Mouse (Mus musculus) limb, embryonic 12.5 days (tissue): ENCODE data around the gene Cacnb4. TPM values are rescaled to one million over a fixed set of nuclear protein-coding genes. Genes with fewer than 3 reads are reported as not detected.

Experiments used
- ATAC-seq: fragments of 200-750 bp; cut with Nextera tagmentation; 2 replicates; pipeline ENCODE4 v1.8.0; 2017; ENCODE audit warnings: low read depth, moderate TSS enrichment; ENCODE audit not compliant: insufficient number of reproducible peaks, insufficient read depth, low FRiP score, low TSS enrichment
- H3K27ac ChIP-seq: fragments of 300-500 bp; sonication (generic); 2 replicates; pipeline ENCODE4 v1.5.1; 2016; ENCODE audit warnings: mild to moderate bottlenecking, moderate library complexity
- H3K27me3 ChIP-seq: fragments of 300-500 bp; sonication (generic); 2 replicates; pipeline ENCODE4 v1.6.1; 2016; ENCODE audit warnings: mild to moderate bottlenecking, moderate library complexity
- H3K36me3 ChIP-seq: fragments of 300-500 bp; sonication (generic); 2 replicates; pipeline ENCODE4 v1.6.1; 2016; ENCODE audit warnings: mild to moderate bottlenecking, moderate library complexity
- H3K4me1 ChIP-seq: fragments of 300-500 bp; sonication (generic); replicated peaks from 2 replicates; pipeline ENCODE4 v1.6.1; 2016
- H3K4me2 ChIP-seq: fragments of 300-500 bp; sonication (generic); 2 replicates; pipeline ENCODE4 v1.6.1; 2016; ENCODE audit warnings: mild to moderate bottlenecking, moderate library complexity
- H3K4me3 ChIP-seq: fragments of 300-500 bp; sonication (generic); replicated peaks from 2 replicates; pipeline ENCODE4 v1.5.1; 2016; ENCODE audit warnings: mild to moderate bottlenecking
- H3K9ac ChIP-seq: fragments of 300-500 bp; sonication (generic); replicated peaks from 2 replicates; pipeline ENCODE4 v1.6.1; 2016; ENCODE audit warnings: mild to moderate bottlenecking, moderate library complexity
- H3K9me3 ChIP-seq: fragments of 300-500 bp; sonication (generic); 2 replicates; pipeline ENCODE4 v1.6.1; 2016; ENCODE audit warnings: mild to moderate bottlenecking, moderate library complexity
- WGBS: fragments of 180-500 bp; shearing (Covaris S2); methylation state at CpG from one replicate; pipeline ENCODE4 v1.1.7; 2016; 5-methylcytosine and 5-hydroxymethylcytosine counted together
- polyA plus RNA-seq: library from polyadenylated mRNA; unstranded; fragments of >200 nt; fragmentation: Nextera tagmentation; extraction: Ambion mirVana; gene quantifications from 2 replicates; pipeline ENCODE4 v1.2.1, GENCODE M21; 2016

Gene Cacnb4
- polyA plus RNA-seq, 1 experiment from 2014 or later = 0.88 TPM

DNA sequence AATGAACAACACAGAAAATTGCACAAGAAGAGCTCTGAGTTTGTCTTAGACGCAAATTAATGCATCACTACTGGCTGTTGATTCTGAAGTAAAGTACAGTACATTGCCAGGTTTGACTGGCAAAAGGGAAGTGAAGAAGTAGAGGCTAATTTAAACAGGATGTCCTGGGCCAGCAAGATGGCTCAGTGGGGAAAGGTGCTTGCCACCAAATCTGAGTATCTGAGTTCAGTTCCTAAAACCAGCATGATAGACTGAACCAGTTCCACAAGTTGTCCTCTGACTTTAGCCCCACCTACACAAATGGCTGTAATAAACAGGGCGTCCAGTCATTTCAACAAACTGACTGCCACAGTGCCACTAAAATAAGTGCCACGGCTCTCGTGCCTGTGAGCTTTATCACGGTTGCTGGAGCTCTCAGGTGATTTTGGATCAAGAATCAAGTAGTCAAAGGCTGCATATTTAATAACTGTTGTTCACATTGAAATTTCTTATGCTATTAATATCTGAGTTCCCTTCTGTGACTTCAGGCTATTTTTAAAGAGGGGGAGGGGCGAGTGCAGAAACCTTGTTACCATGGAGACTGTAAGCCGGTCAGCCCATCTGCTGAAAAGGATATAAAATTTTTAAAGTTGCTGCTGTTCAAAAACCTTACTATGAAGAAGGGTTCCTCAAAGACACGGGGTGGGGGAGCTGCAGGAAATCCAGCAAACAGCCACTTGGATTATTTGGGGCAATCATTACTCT lies 29.2 kb downstream of the Cacnb4 start:
- H3K9ac ChIP-seq = no peak overlapping the region
- H3K27me3 ChIP-seq = no peaks in the 10 kb centered on the region
- H3K4me3 ChIP-seq = no peak overlapping the region
- H3K9me3 ChIP-seq = no peaks in the 10 kb centered on the region
- ATAC-seq = no peak
- no peaks in the 10 kb centered on the region for H3K36me3 ChIP-seq
- no peak overlapping the region for H3K27ac ChIP-seq
- 0 out of 2 replicates have a peak, but pooled peaks cover 8% of the 10 kb centered on the region for H3K4me1 ChIP-seq
- no peak overlapping the region for H3K4me2 ChIP-seq
- 61% methylated on average over 8 of the region's 8 CpGs for WGBS

- H3K9me3 ChIP-seq = no peaks in the 10 kb centered on the region
- no peak overlapping the region for H3K27ac ChIP-seq
- H3K36me3 ChIP-seq = no peaks in the 10 kb centered on the region
- no peak overlapping the region for H3K9ac ChIP-seq
- ATAC-seq = no peak
- H3K4me2 ChIP-seq = no peak overlapping the region
- WGBS = 53% methylated on average over 6 of the region's 6 CpGs
- 0 out of 2 replicates have a peak, but pooled peaks cover 8% of the 10 kb centered on the region for H3K4me1 ChIP-seq
- H3K4me3 ChIP-seq = no peak overlapping the region
- H3K27me3 ChIP-seq = no peaks in the 10 kb centered on the region
Measured at GRCm38 (mm10) chr2:52643657-52644056, 33.0 kb downstream of the Cacnb4 start.

DNA sequence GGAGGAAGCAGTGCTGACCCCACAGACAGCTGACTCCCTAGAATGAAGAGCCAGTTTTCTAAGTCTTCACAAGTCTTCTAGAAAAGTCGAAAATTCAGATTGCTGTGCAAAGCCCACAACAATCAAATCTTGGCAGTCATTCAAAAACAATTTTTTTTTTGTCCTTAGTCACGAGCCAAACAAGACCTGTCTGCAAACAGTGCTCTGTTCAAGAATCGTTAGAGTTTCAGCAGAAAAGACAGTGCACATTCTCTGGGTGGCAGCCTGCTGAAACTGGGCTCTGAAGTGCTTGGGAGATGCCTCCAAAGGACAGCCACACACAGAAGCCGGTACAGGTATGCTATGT lies 37.1 kb downstream of the Cacnb4 start:
- WGBS = 73% methylated on average over 4 of the region's 4 CpGs
- Histone ChIP-seq H3K4me3 (no peak overlapping the region), H3K27me3 (no peaks in the 10 kb centered on the region), H3K9me3 (no peaks in the 10 kb centered on the region), H3K4me1 (peaks cover 4% of the 10 kb centered on the region; the same call in 1 of the 2 replicates), H3K9ac (no peak overlapping the region), H3K27ac (no peak overlapping the region), H3K36me3 (no peaks in the 10 kb centered on the region), H3K4me2 (no peak overlapping the region)
- no peak for ATAC-seq

- 73% methylated on average over 6 of the region's 6 CpGs for WGBS
- Histone ChIP-seq H3K4me1 (peaks cover 4% of the 10 kb centered on the region; the same call in 1 of the 2 replicates), H3K4me2 (no peak overlapping the region), H3K36me3 (no peaks in the 10 kb centered on the region), H3K9ac (no peak overlapping the region), H3K27ac (no peak overlapping the region), H3K27me3 (peaks cover 4% of the 10 kb centered on the region; the same call in 1 of the 2 replicates), H3K4me3 (no peak overlapping the region), H3K9me3 (no peaks in the 10 kb centered on the region)
- ATAC-seq = no peak
Measured at GRCm38 (mm10) chr2:52638857-52639529, 37.6 kb downstream of the Cacnb4 start.

DNA sequence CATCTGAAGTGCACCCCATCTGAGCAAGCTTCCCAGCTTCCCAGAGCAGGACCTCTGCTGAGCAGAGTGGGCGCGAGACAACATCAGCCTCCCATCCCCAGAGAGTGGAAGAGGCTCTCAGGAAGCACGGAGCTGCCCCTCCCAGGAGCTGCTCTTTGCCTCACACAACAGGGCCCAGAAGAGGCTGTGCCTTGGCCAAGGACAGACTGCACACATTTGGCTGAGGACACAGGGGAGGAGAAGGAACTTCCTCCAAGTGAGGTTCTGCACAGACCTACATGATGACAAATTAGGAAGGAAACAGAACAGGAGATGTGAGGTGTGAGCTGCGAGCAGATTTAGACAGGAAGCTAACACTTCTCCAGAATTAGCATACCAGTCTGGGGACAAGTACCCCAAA lies 38.4 kb downstream of the Cacnb4 start:
- Histone ChIP-seq H3K9me3 (no peaks in the 10 kb centered on the region), H3K27ac (no peak overlapping the region), H3K9ac (no peak overlapping the region), H3K4me3 (no peak overlapping the region), H3K4me2 (no peak overlapping the region), H3K36me3 (no peaks in the 10 kb centered on the region), H3K4me1 (peaks cover 4% of the 10 kb centered on the region; the same call in 1 of the 2 replicates), H3K27me3 (peaks cover 8% of the 10 kb centered on the region; the same call in 1 of the 2 replicates)
- 37% methylated on average over 4 of the region's 4 CpGs for whole genome bisulfite sequencing
- no peak for ATAC-seq

DNA sequence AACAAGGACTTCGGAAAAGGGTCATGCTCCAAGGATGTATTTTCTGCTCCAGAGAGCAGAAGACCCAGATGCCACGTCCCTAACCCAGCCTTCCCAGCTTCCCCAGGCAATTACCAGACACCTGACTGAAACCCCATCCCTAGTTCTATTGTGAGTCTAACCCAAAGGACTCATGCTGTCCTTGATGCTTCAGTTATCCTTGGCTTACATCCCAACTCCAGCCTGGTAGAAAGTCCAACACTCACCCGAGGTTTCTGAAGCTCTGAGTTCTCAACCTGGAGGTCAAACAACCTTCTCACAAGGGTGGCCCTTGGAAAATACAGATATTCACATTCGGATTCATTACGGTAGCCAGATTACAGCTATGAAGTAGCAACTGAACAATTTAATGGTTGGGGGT lies 40.6 kb downstream of the Cacnb4 start:
- H3K4me1 ChIP-seq = peaks cover 4% of the 10 kb centered on the region; the same call in 1 of the 2 replicates
- H3K36me3 ChIP-seq = no peaks in the 10 kb centered on the region
- H3K27me3 ChIP-seq = peaks cover 8% of the 10 kb centered on the region; the same call in 1 of the 2 replicates
- no peak overlapping the region for H3K4me2 ChIP-seq
- H3K9me3 ChIP-seq = no peaks in the 10 kb centered on the region
- WGBS = 69% methylated on average over 5 of the region's 5 CpGs
- no peak for ATAC-seq
- H3K4me3 ChIP-seq = no peak overlapping the region
- no peak overlapping the region for H3K9ac ChIP-seq
- H3K27ac ChIP-seq = no peak overlapping the region

DNA sequence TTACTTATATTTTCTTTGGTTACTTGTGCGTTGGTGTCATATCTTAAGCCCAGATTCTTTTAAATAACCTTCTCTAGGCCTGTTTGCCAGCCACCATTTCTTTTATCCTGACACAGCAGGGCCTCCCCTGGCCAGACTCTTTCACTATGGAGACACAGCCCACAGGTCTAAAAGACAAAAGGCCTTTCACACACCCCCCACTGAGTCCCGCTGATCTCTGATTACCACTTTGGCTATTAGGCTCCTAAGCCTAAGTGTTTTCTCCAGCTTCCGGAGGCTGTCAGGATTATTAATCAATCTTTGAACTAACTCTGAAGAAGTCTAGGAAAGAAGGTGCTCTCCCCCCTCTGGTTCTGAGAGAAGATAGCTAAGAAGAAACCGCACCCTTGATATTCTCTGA lies 41.3 kb downstream of the Cacnb4 start:
- 13% methylated on average over 4 of the region's 4 CpGs for WGBS
- H3K4me3 ChIP-seq = no peak overlapping the region

DNA sequence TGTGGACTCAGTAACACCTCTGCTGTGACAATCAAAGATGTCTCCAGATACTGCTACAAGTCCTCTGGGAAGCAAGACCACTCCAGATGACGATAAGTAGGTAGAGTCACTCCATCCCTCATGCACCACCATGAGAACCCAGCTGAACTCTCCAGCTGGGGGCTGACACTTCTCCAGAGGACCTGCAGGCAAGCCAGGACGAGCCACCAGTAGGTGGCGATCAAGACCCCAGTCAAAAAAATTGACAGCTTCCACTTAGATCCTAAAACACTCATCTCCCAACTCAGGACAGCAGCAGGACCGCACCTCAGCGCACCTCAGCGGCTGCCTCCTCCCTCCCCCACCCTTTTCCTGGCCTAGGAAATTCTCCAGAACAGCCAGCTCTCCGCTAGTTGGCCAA lies 43.8 kb downstream of the Cacnb4 start:
- H3K4me3 ChIP-seq = no peak overlapping the region
- peak; percentile 52; the same call in 1 of the 2 replicates for ATAC-seq
- no peak overlapping the region for H3K9ac ChIP-seq
- peaks cover 8% of the 10 kb centered on the region; the same call in 1 of the 2 replicates for H3K27me3 ChIP-seq
- WGBS = 5% methylated on average over 7 of the region's 7 CpGs
- no peaks in the 10 kb centered on the region for H3K9me3 ChIP-seq
- no peaks in the 10 kb centered on the region; the same call in 1 of the 2 replicates for H3K4me1 ChIP-seq
- no peak overlapping the region for H3K27ac ChIP-seq
- no peaks in the 10 kb centered on the region for H3K36me3 ChIP-seq
- H3K4me2 ChIP-seq = no peak overlapping the region

More for the DNA sequence above, 41.3 kb downstream of the Cacnb4 start:
- no peak for ATAC-seq
- Histone ChIP-seq H3K27ac (no peak overlapping the region), H3K36me3 (no peaks in the 10 kb centered on the region), H3K9me3 (no peaks in the 10 kb centered on the region), H3K27me3 (peaks cover 8% of the 10 kb centered on the region; the same call in 1 of the 2 replicates), H3K4me1 (peaks cover 4% of the 10 kb centered on the region; the same call in 1 of the 2 replicates), H3K9ac (no peak overlapping the region), H3K4me2 (no peak overlapping the region)

- Histone ChIP-seq H3K27ac (no peak overlapping the region), H3K4me1 (peaks cover 12% of the 10 kb centered on the region), H3K9me3 (no peaks in the 10 kb centered on the region), H3K27me3 (no peaks in the 10 kb centered on the region), H3K9ac (no peak overlapping the region), H3K4me2 (no peak overlapping the region), H3K4me3 (no peak overlapping the region), H3K36me3 (no peaks in the 10 kb centered on the region)
- ATAC-seq = no peak
- WGBS = 77% methylated on average over 4 of the region's 4 CpGs
Measured at GRCm38 (mm10) chr2:52628186-52628585, 48.4 kb downstream of the Cacnb4 start.

DNA sequence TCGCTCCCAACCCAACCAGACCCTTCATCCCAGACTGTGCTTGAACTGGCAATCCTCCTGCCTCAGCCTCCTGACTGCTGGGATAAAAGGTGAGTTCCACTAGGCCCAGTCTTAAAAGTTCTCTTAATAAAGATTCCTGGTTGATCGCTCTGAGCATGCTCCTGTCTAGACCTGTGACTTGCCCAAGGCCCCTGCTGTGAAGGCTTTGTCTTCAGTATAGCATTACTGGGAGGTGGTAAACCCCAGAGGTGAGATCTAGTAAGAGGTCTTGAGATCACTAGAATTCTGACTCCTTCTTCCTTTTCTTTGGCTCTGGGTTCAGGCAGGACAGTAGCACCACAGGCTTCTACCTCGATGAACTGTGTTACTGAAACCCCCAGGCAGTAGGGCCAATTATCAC lies 50.4 kb downstream of the Cacnb4 start:
- no peak for ATAC-seq

GRCm38 (mm10) chr2:52625731-52626130 lies 50.9 kb downstream of the Cacnb4 start:
- H3K27ac ChIP-seq = no peak overlapping the region
- no peaks in the 10 kb centered on the region for H3K36me3 ChIP-seq
- H3K27me3 ChIP-seq = no peaks in the 10 kb centered on the region
- peaks cover 15% of the 10 kb centered on the region for H3K4me1 ChIP-seq
- 90% methylated on average over 6 of the region's 6 CpGs for WGBS
- H3K4me2 ChIP-seq = no peak overlapping the region
- ATAC-seq = no peak
- H3K9ac ChIP-seq = no peak overlapping the region
- H3K9me3 ChIP-seq = no peaks in the 10 kb centered on the region
- no peak overlapping the region for H3K4me3 ChIP-seq

More for the DNA sequence above, 50.4 kb downstream of the Cacnb4 start:
- Histone ChIP-seq H3K9me3 (no peaks in the 10 kb centered on the region), H3K27me3 (no peaks in the 10 kb centered on the region), H3K4me1 (peaks cover 15% of the 10 kb centered on the region), H3K27ac (no peak overlapping the region), H3K4me2 (no peak overlapping the region), H3K4me3 (no peak overlapping the region), H3K36me3 (no peaks in the 10 kb centered on the region), H3K9ac (no peak overlapping the region)
- WGBS = 80% methylated on average over 3 of the region's 3 CpGs
